Mouse (Mus musculus): Measurements from ENCODE around the gene Fam129a. TPM values are rescaled to one million over a fixed set of nuclear protein-coding genes. Genes with fewer than 3 reads are reported as not detected.

Gene Fam129a
- polyA plus RNA-seq, 1 experiment from 2014 or later, result 12.9 TPM

DNA sequence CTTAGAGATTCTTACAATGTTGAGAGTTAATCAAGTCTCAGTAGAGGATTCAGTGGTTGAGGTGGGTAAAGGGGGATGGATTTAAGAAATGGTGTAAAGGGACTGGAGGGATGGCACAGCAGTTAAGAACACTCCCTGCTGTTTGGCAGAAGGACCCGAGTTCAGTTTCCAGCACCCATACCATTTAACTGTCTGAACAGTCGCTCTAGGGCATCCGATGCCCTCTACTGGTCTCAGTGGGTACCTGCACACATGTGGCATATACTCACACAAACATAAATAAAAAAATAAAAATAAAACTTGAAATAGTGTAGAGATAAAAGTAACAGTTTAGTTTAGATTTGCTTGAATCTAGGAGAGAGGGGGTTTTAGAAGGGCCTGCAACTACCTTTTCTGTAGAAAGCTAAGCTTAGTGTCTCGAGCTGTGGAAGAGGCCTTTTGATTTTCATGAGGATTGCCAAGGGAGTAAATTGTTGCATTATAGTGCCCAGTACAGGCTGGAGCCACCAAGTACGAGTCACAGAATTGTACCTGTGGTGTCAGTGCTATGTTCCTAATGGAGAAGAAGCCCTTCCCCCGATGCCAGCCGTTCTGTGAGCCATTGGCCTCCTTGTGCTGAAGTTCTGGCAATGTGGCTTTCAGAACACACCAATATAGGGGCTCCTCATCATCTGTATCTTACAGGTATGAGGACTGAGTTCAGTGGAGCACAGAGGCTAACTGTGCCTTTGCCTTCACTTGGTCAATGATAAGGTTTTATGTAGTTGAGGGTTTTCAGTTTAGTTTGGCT lies 61.8 kb downstream of the Fam129a start:
- H3K27ac ChIP-seq, result no peak overlapping the region
- 92% methylated on average over 7 of the region's 7 CpGs for WGBS
- no peak overlapping the region for H3K4me3 ChIP-seq (replicated peaks)
- no peak for ATAC-seq
- H3K4me1 ChIP-seq (replicated peaks), result no peaks in the 10 kb centered on the region
- H3K9ac ChIP-seq, result no peak overlapping the region
- H3K36me3 ChIP-seq, result no peaks in the 10 kb centered on the region
- no peaks in the 10 kb centered on the region for H3K9me3 ChIP-seq
- H3K4me2 ChIP-seq (replicated peaks), result no peak overlapping the region
- no peaks in the 10 kb centered on the region for H3K27me3 ChIP-seq (replicated peaks)

GRCm38 (mm10) chr1:151636637-151637036 lies 65.7 kb downstream of the Fam129a start:
- H3K4me2 ChIP-seq (replicated peaks), result no peak overlapping the region
- no peaks in the 10 kb centered on the region for H3K27me3 ChIP-seq (replicated peaks)
- H3K36me3 ChIP-seq, result no peaks in the 10 kb centered on the region
- no peaks in the 10 kb centered on the region for H3K4me1 ChIP-seq (replicated peaks)
- ATAC-seq, result no peak
- H3K4me3 ChIP-seq (replicated peaks), result no peak overlapping the region
- WGBS, result 83% methylated on average over 3 of the region's 3 CpGs
- H3K27ac ChIP-seq, result no peak overlapping the region
- no peaks in the 10 kb centered on the region for H3K9me3 ChIP-seq
- no peak overlapping the region for H3K9ac ChIP-seq

DNA sequence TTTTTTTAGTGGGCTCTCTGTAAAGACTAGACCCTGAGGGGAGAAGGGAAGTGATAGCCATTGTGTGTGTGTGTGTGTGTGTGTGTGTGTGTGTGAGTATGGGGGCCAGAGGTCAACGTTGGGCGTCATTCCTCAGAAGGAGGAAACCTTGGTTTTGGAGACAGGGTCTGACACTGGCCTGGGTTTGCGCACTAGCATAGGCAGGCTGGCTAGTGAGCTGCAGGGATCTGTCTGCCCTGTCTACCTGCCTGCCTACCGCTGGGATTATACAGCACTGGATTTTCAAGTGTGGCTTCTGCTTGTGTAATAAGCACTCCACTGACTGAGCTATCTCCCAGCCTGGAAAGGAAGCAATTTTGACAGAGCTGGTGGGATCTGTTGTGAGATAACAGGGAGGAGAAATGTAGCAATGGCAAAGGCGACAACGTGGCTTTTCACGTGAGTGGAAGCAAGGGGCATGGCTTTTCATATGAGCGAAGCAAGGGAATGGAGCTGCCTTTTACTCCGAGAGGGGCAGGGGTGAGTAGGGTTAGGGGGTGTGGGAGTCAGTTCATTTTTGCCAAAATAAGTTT lies 66.5 kb downstream of the Fam129a start:
- WGBS, result 79% methylated on average over 9 of the region's 9 CpGs
- Histone ChIP-seq H3K27ac (no peak overlapping the region), H3K4me1 (replicated peaks) (no peaks in the 10 kb centered on the region), H3K4me3 (replicated peaks) (no peak overlapping the region), H3K9ac (no peak overlapping the region), H3K4me2 (replicated peaks) (no peak overlapping the region), H3K27me3 (replicated peaks) (no peaks in the 10 kb centered on the region), H3K9me3 (no peaks in the 10 kb centered on the region), H3K36me3 (no peaks in the 10 kb centered on the region)
- ATAC-seq, result no peak

DNA sequence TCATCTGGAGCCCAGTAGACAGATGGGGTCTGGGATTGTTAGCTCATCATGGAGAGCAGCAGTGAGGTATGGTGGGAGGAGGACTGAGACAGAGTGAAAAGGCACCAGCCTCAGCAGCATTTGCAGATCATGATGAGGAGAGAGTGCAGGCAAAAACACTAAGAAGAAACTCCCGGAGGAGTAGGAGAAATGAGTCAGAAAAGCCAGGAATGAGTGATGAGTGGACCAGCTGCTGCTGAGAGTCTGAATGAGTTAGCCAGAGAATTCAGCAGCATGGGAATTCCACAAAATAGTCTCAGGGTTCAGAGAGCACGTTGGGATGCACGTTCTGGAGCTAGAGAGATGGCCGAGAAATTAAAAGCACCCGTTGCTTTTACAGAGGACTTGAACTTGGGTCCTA lies 67.4 kb downstream of the Fam129a start:
- no peak for ATAC-seq
- WGBS, result 85% methylated on average over 5 of the region's 5 CpGs
- Histone ChIP-seq H3K27ac (no peak overlapping the region), H3K4me3 (replicated peaks) (no peak overlapping the region), H3K4me2 (replicated peaks) (no peak overlapping the region), H3K27me3 (replicated peaks) (no peaks in the 10 kb centered on the region), H3K9ac (no peak overlapping the region), H3K36me3 (no peaks in the 10 kb centered on the region), H3K9me3 (no peaks in the 10 kb centered on the region), H3K4me1 (replicated peaks) (no peaks in the 10 kb centered on the region)

DNA sequence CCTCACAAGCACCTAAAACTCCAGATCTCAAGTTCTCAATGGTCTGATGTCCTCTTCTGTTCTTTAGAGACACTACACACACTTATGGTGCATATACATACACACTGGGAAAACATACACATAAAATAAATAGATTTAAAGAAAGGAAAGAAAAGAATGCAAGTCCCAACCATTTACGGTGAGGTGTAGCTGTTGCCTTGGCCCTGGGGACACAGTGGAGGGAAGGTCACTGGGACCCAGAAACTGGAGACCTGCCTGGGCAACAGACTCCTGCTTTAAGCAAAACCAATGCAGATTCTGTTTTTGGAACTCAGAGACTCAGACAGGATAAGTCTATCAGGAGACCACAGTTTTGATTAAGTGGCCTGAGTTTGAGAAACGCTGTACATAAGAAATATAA lies 67.8 kb downstream of the Fam129a start:
- no peaks in the 10 kb centered on the region for H3K4me1 ChIP-seq (replicated peaks)
- H3K4me3 ChIP-seq (replicated peaks), result no peak overlapping the region
- no peak overlapping the region for H3K27ac ChIP-seq
- H3K27me3 ChIP-seq (replicated peaks), result no peaks in the 10 kb centered on the region
- H3K36me3 ChIP-seq, result no peaks in the 10 kb centered on the region
- no peak overlapping the region for H3K9ac ChIP-seq
- H3K4me2 ChIP-seq (replicated peaks), result no peak overlapping the region
- no peaks in the 10 kb centered on the region for H3K9me3 ChIP-seq
- ATAC-seq, result no peak
- 91% methylated on average over 2 of the region's 2 CpGs for WGBS

- Histone ChIP-seq H3K9ac (no peak overlapping the region), H3K9me3 (no peaks in the 10 kb centered on the region), H3K4me2 (replicated peaks) (no peak overlapping the region), H3K27me3 (replicated peaks) (no peaks in the 10 kb centered on the region), H3K36me3 (no peaks in the 10 kb centered on the region), H3K4me1 (replicated peaks) (no peaks in the 10 kb centered on the region), H3K27ac (no peak overlapping the region), H3K4me3 (replicated peaks) (no peak overlapping the region)
- no peak for ATAC-seq
- WGBS, result 81% methylated on average over 3 of the region's 3 CpGs
Measured at GRCm38 (mm10) chr1:151646380-151646779, 75.4 kb downstream of the Fam129a start.

GRCm38 (mm10) chr1:151648099-151648498 lies 77.1 kb downstream of the Fam129a start:
- Histone ChIP-seq H3K4me2 (replicated peaks) (no peak overlapping the region), H3K36me3 (no peaks in the 10 kb centered on the region), H3K9me3 (no peaks in the 10 kb centered on the region), H3K27me3 (replicated peaks) (no peaks in the 10 kb centered on the region), H3K9ac (no peak overlapping the region), H3K4me1 (replicated peaks) (no peaks in the 10 kb centered on the region), H3K4me3 (replicated peaks) (no peak overlapping the region), H3K27ac (no peak overlapping the region)
- ATAC-seq, result no peak
- 92% methylated on average over 4 of the region's 4 CpGs for WGBS

GRCm38 (mm10) chr1:151657042-151657605 lies 86.1 kb downstream of the Fam129a start:
- WGBS, result 78% methylated on average over 7 of the region's 7 CpGs
- no peak overlapping the region for H3K4me2 ChIP-seq (replicated peaks)
- no peak for ATAC-seq
- no peak overlapping the region for H3K27ac ChIP-seq
- no peaks in the 10 kb centered on the region for H3K9me3 ChIP-seq
- H3K4me1 ChIP-seq (replicated peaks), result no peaks in the 10 kb centered on the region
- H3K9ac ChIP-seq, result no peak overlapping the region
- no peaks in the 10 kb centered on the region for H3K27me3 ChIP-seq (replicated peaks)
- no peak overlapping the region for H3K4me3 ChIP-seq (replicated peaks)
- no peaks in the 10 kb centered on the region for H3K36me3 ChIP-seq

GRCm38 (mm10) chr1:151658291-151658830 lies 87.4 kb downstream of the Fam129a start:
- Histone ChIP-seq H3K36me3 (no peaks in the 10 kb centered on the region), H3K9ac (no peak overlapping the region), H3K4me3 (replicated peaks) (no peak overlapping the region), H3K4me1 (replicated peaks) (no peaks in the 10 kb centered on the region), H3K4me2 (replicated peaks) (no peak overlapping the region), H3K9me3 (no peaks in the 10 kb centered on the region), H3K27ac (no peak overlapping the region), H3K27me3 (replicated peaks) (no peaks in the 10 kb centered on the region)
- no peak for ATAC-seq
- 85% methylated on average over 19 of the region's 19 CpGs for WGBS

- H3K9me3 ChIP-seq, result no peaks in the 10 kb centered on the region
- 62% methylated on average over 8 of the region's 8 CpGs for WGBS
- no peak overlapping the region for H3K27ac ChIP-seq
- H3K4me3 ChIP-seq (replicated peaks), result no peak overlapping the region
- H3K4me1 ChIP-seq (replicated peaks), result no peaks in the 10 kb centered on the region
- no peak for ATAC-seq
- no peak overlapping the region for H3K9ac ChIP-seq
- H3K36me3 ChIP-seq, result no peaks in the 10 kb centered on the region
- H3K27me3 ChIP-seq (replicated peaks), result no peaks in the 10 kb centered on the region
- no peak overlapping the region for H3K4me2 ChIP-seq (replicated peaks)
Measured at GRCm38 (mm10) chr1:151659636-151660035, 88.7 kb downstream of the Fam129a start.

GRCm38 (mm10) chr1:151660251-151660650 lies 89.3 kb downstream of the Fam129a start:
- 80% methylated on average over 4 of the region's 4 CpGs for WGBS
- no peak overlapping the region for H3K27ac ChIP-seq

GRCm38 (mm10) chr1:151660883-151661282 lies 89.9 kb downstream of the Fam129a start:
- WGBS, result 84% methylated on average over 6 of the region's 6 CpGs
- Histone ChIP-seq H3K27me3 (replicated peaks) (no peaks in the 10 kb centered on the region), H3K4me1 (replicated peaks) (no peaks in the 10 kb centered on the region), H3K4me2 (replicated peaks) (no peak overlapping the region), H3K27ac (no peak overlapping the region), H3K4me3 (replicated peaks) (no peak overlapping the region), H3K36me3 (no peaks in the 10 kb centered on the region), H3K9me3 (no peaks in the 10 kb centered on the region), H3K9ac (no peak overlapping the region)
- no peak for ATAC-seq

More at GRCm38 (mm10) chr1:151660251-151660650, 89.3 kb downstream of the Fam129a start:
- Histone ChIP-seq H3K4me3 (replicated peaks) (no peak overlapping the region), H3K9ac (no peak overlapping the region), H3K27me3 (replicated peaks) (no peaks in the 10 kb centered on the region), H3K9me3 (no peaks in the 10 kb centered on the region), H3K36me3 (no peaks in the 10 kb centered on the region), H3K4me1 (replicated peaks) (no peaks in the 10 kb centered on the region), H3K4me2 (replicated peaks) (no peak overlapping the region)
- ATAC-seq, result peak; percentile 31; the same call in 1 of the 2 replicates
